Mouse (Mus musculus) hematopoietic stem cell, adult 5-6 weeks (primary cell): ENCODE results near the gene Inf2. TPM values are rescaled to one million over a fixed set of nuclear protein-coding genes. Genes with fewer than 3 reads are reported as not detected.

Source experiments
- ATAC-seq, 2 experiments: fragments of 125-278 bp in 1 of 2; replicated peaks in 1 of 2; 2 replicates each; pipeline ENCODE4 v1.8.0; 2016 to 2017; ENCODE audit warnings: inconsistent platforms in 2 of 2, mild to moderate bottlenecking in 2 of 2, moderate number of reproducible peaks in 2 of 2, low read depth in 1 of 2, moderate TSS enrichment in 1 of 2; ENCODE audit not compliant: low FRiP score in 2 of 2, poor library complexity in 2 of 2, severe bottlenecking in 2 of 2, insufficient read depth in 1 of 2, low TSS enrichment in 1 of 2
- total RNA-seq: library from RNA; stranded (forward); fragments of 172-1452, 232-1000 nt; gene quantifications from 2 replicates; pipeline ENCODE4 v1.2.3, GENCODE M21; 2017

The Inf2 gene
- 6.6 and 10.1 TPM in 2 replicates for total RNA-seq

DNA sequence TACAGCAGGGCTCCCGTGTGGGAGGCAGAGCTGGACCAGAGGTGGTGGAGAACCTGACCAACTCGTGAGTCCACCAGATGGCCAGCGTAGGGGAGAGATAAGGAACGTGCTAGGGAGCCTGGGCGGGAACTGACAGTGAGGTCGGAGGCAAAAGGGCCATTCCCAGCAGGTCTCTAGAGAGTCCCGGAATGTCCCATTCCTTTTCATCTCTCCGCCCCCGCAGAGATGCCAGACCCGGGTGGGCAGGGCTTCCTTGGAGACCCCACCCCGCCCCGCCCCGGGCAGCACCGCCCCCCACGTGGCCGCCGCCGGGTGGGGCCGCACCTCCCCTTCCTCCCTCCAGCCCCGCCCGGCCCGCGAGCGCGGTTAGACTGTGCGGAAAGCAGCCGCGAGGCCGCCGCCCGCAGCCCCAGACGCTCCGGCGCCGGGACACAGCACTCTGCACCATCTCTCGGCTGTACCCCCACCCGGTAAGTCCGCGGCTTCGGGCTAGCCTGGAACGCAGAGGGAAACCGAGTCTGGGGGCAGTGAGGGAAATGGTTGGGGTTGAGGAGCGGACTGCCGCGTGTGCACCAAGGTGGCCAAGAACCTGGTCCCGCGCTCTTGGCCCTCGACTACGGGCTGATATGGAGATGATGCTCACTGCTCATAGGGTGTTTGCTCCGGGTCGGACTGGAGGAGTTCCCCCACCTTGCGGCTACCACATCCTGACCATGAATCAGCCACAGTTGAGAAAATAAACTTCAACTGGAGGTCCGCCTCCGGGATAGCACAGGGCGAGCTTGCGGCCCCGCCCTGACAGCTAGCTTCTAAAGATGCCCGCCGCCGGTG lies at the start of gene Inf2:
Gene Inf2 (plus strand): TSS at position 359 of the 831 bp plus-strand sequence.
- peak; percentile 48 to 56 for ATAC-seq

DNA sequence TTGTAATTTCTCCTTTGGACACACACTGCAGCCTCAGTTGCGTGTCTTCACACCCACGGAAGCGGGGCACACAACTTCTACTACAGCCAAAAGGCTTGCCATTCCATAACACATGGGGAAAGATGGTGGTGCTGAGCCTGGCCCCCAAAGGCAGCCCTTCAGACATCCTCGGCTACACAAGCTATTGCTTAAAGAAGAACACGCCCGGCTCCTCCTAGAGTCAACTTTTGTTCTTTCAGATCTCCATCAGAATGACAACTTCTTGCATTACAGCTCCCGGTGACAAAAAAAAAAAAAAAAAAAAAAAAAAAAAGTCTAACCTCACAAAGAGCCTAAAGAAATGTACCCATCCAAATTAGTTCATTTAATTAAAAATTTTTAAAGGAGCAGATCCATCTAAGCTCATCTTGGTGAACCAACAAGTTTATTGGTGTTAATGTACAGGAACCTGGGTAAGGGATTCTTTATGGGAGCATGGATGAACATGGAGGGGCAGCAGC lies 49.1 kb upstream of the Inf2 start:
- no peak for ATAC-seq

- no peak for ATAC-seq
These were observed 48.3 kb upstream of the Inf2 start for GRCm38 (mm10) chr12:112540321-112540720.

DNA sequence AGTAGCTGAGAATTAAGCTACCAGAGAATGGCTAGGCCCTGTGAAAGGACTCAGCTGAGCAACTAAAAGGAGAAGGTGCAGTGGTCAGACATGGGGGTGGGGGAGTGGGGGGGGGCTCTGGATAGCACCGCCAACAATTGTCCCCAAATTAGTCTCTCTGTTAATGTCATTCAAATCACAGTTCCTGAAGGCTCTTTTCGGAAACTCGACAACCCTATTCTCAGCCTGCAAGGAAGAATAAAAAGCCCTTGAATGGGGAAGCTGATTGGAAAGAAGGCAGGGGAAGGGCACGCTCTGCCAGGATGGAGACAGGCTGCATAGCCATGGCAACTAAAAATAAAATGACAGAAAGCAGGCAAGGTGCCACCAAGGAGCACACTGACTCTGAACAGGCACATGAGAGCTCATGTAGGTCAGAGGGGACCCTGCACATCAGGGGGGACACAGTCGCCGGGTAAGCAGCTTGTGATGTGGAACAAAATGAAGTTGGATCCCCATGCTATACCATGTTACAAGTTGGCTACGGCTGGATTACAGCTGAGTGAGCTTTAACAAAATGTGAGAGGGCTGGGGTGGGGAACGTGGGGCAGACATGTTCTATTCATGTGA lies 47.0 kb upstream of the Inf2 start:
- no peak for ATAC-seq

DNA sequence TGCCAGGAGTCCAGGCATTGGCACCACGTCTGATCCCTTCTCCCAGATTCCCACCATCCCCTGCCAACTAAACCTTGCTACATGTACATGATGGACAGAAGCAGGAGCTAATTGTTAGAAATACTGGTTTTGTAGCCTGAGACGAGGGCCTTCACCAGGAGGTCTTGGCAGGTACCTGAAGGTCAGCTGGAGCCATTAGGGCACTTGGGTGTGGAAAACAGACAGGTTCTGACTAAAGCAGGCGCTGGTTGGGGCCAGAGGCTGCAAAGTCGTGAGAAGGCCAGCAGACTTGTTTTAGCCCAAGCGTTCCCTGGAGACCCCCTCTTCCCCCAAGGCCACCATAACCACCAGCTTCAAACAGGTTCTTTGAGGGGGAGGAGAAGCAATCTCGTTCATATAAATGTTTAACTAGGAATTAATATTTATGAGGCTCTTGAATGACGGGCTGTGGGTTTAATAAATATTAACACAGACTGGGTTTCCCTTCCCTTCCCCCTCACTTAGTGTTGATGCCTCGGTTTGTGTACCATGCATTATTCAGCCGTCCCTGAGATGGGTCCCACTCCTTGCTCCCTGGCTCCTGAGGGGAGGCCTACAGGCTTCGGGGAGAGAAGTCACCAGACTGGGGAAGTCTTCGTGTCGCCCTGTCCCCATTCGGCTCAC lies 46.2 kb upstream of the Inf2 start:
- no peak for ATAC-seq

GRCm38 (mm10) chr12:112542920-112543300 lies 45.7 kb upstream of the Inf2 start:
- ATAC-seq, result peak; percentile 71 to 84

GRCm38 (mm10) chr12:112543941-112544340 lies 44.6 kb upstream of the Inf2 start:
- no peak for ATAC-seq

DNA sequence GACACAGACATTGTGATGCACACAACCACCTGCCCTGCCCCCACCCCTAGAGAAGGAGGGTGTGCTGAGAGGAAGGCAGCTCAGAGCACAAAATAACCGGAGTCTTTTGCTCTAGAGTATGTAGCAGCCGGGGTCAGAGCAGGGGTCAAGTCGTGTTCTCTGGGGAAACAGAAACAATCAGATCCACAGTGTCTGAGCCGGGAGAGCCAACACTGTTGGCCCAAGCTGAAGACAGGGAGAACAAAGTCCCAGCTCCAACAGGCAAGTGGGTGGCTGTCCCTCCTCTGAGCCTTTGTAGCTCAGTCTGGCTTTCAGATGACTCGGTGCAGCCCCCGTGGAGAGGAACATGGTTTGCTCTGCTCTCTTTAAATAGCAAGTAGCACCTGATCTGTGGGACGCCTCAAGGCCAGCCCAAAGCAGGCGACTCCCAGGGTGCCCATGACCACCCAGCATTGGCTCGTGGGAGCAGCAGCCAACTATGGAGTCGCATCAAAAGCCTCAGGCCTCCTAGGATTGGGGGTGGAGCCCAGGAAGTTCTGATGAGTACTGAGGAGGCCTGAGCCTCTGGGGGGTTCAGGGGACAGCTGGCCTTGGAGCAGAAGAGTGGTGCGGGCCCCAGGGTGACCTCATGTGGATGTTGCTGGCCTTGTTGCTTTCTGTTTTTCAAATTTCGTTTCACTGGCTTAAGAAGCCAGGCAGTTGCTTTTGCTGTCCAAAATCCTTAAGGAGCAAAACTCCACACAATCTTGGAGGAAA lies 43.5 kb upstream of the Inf2 start:
- ATAC-seq, result no peak

- ATAC-seq, result no peak
These were observed 42.5 kb upstream of the Inf2 start for GRCm38 (mm10) chr12:112546110-112546509.

DNA sequence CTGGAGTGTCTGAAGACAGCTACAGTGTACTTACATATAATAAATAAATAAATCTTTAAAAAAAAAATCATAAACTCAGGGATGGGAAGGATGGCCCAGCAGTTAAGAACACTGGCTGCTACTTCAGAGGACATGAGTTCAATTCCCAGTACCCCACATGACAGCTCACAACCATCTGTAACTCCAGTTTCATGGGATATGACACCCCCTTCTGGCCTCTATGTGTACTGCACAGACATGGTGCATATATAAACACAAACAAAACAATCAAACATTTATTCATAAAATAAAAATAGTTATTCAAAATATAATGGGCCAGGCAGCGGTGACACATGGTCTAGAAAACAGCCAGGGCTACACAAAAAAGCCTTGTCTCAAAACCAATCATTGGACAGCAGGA lies 39.3 kb upstream of the Inf2 start:
- ATAC-seq, result no peak

- peak; percentile 88 to 95 for ATAC-seq
These were observed 36.7 kb upstream of the Inf2 start for GRCm38 (mm10) chr12:112551861-112552375.

DNA sequence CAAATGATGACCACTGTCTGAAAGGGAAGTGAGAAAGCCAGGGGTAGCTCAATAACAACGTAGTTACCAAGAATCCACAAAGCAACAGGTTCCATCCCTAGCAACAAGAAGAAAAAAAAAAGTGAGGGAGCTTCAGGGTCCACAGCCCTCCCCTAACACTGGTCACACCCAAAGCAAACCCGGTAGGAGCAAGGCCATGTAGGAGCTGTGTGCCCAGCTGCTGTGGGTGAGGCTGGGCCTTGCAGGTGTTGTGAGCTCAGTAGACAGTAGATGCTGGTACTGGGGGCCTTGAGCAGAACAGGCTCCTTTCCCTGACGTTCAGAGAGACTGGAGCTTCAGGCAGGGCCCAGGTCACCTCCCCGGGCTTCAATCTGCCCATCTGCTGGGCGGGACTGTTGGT lies 36.1 kb upstream of the Inf2 start:
- ATAC-seq, result no peak

GRCm38 (mm10) chr12:112554900-112555299 lies 33.7 kb upstream of the Inf2 start:
- ATAC-seq, result no peak

DNA sequence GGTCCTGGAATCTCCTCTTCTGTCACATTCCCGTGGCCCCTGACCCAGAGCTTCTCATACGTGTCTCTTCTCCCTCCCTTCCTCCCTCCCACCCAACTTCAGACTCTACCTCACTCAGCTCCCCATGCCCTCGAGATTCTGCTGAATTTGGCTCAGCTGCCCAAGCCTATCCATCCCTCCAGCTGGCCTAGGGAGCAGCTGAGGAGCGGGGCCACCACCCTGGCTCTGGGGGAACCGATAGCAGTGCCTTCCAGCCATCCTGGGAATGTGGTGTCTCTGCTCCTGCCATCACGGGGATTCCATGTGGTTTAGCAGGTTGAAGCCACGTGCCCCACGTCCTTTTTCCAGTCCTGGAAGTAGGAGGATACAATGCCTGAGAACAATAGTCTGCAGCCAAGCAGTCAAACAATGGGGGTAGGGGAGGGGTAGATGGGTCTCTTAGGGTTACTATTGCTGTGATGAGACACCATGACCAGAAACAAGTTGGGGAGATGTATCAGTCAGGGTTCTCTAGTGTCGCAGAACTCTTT lies 32.0 kb upstream of the Inf2 start:
- no peak for ATAC-seq

GRCm38 (mm10) chr12:112557219-112557618 lies 31.4 kb upstream of the Inf2 start:
- no peak for ATAC-seq

- no peak for ATAC-seq
These were observed 29.4 kb upstream of the Inf2 start for GRCm38 (mm10) chr12:112559231-112559630.

DNA sequence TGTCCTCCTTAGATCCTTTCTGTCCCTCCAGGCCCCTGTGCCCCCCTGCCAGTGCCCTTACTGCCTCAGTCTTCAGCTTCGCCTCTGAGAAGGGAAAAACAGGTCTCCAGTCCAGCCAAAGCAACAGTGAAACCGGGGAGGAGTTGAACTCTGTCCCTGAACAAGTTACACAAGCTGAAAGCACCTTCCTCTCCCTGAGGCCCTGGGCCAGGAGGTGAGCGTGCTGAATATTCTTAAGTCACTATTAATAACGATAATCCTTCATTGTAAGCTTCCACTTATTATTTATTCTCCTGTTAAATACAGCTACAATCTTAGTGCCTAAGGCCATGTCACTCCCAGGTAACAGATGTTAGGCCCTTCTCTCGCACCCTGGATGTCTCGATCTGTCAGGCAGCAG lies 28.9 kb upstream of the Inf2 start:
- no peak for ATAC-seq
